ENCODE assay signal across 19 mouse cellular contexts in the genomic region with DNA sequence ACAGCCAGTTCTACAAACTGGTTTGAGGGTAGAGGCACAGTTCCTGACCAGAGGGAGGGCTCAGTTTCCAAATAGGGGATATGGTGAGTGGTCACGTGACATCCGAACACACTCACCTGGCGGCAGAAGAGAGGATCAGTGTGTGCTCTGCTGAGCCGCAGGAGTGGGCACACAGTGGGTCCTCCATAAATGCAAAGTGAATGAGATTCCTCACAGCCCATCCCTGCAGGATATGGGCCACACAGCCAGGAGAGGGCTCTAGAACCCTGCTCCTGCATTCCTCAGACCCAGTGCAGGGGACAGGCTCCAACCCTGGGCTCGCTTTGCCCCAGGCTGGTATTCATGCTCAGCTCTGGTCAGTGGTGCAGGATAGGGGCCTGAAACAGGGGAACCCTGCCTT.
DNase-seq lines count a peak whose midpoint lies in the region; ATAC-seq and TF ChIP-seq lines count a peak whose summit lies in the region.
"Had no signal": no experiment of that assay in that cellular context is flagged by ENCODE, and none has a peak within 500 bp of the region (broad histone marks: within the 10 kb centered on the region; RNA-seq: fewer than 3 reads in every experiment).

No protein-coding gene starts in this region.

- ATAC-seq in megakaryocyte, adult 5-6 weeks (ENCODE audit: poor library complexity, severe bottlenecking) = no peak
- ATAC-seq: forebrain, embryonic 15.5 days; intestine, embryonic 15.5 days had no signal

- H3K36me3 ChIP-seq in heart, adult 2 months (ENCODE audit: control insufficient read depth, insufficient read depth, low read length) = no peaks in the 10 kb centered on the region
- no peaks in the 10 kb centered on the region for H3K36me3 ChIP-seq in testis, adult 2 months (ENCODE audit: control insufficient read depth, insufficient read depth, low read length)
- H3K36me3 ChIP-seq: forebrain, embryonic 15.5 days; hindbrain, embryonic 12.5 days; intestine, embryonic 15.5 days; liver, embryonic 13.5 days had no signal

- TF ChIP-seq EP300 in heart, adult 2 months (IDR thresholded peaks at IDR 0.05; ENCODE audit: insufficient read depth, low read depth, low read length) = no peak

- intact Hi-C loops in heart, adult 2 months (cut with DNase I) = no loop called here
- intact Hi-C loops in left cerebral cortex, adult 2 months (cut with DNase I) = loop anchor here (5.0 kb wide), 1 partner anchor 209 kb away; no protein-coding TSS in a partner anchor
- intact Hi-C loops in left cerebral cortex, postnatal 4 days (cut with DNase I) = loop anchor here (5.0 to 10.0 kb wide), 2 partner anchors 104 to 221 kb away; no protein-coding TSS in a partner anchor

- TF ChIP-seq POLR2A in heart, adult 2 months (IDR thresholded peaks at IDR 0.05; ENCODE audit: insufficient read depth, low read depth, low read length) = no peak
- TF ChIP-seq POLR2A in testis, adult 2 months (IDR thresholded peaks at IDR 0.05; ENCODE audit: control insufficient read depth, low read depth, low read length) = no peak

- DNase-seq in heart, adult 2 months = no peak
- DNase-seq in heart, adult 18-20 months = no peak
- DNase-seq in left cerebral cortex, adult 2 months (ENCODE audit: extremely low spot score in 1 of 2, low spot score in 2 of 2) = no peak
- DNase-seq in left cerebral cortex, postnatal 4 days = no peak
- no peak for DNase-seq in testis, postnatal 10 days (ENCODE audit: low spot score)
- DNase-seq: B cell, adult 2 months; heart, adult 11 months; liver, embryonic 13.5 days; midbrain, embryonic 14.5 days; retina, postnatal 1 day; right cerebral cortex, postnatal 4 days; thymus, postnatal 4 days had no signal

- H3K9ac ChIP-seq in heart, adult 2 months (ENCODE audit: low read depth, low read length) = no peak overlapping the region
- H3K9ac ChIP-seq: forebrain, embryonic 15.5 days; hindbrain, embryonic 12.5 days; intestine, embryonic 15.5 days; liver, embryonic 13.5 days had no signal

- no peaks in the 10 kb centered on the region; the same call in 1 of the 2 replicates for H3K4me1 ChIP-seq in heart, adult 2 months (ENCODE audit: control insufficient read depth, insufficient read depth, low read length)
- H3K4me1 ChIP-seq in testis, adult 2 months (ENCODE audit: control insufficient read depth, insufficient read depth, low read length) = peaks cover 2% of the 10 kb centered on the region

- H3K4me3 ChIP-seq in heart, adult 2 months = no peak overlapping the region
- no peak overlapping the region for H3K4me3 ChIP-seq in left cerebral cortex, adult 2 months
- H3K4me3 ChIP-seq in testis, adult 2 months (ENCODE audit: control insufficient read depth, low read depth, low read length) = no peak overlapping the region
- H3K4me3 ChIP-seq: erythroblast, embryonic 14.5 days; forebrain, embryonic 15.5 days; hindbrain, embryonic 12.5 days; intestine, embryonic 15.5 days; liver, embryonic 13.5 days had no signal

- peak; percentile 40 for TF ChIP-seq CTCF in heart, adult 2 months (IDR thresholded peaks at IDR 0.05)
- peak; percentile 23 for TF ChIP-seq CTCF in left cerebral cortex, adult 2 months (IDR thresholded peaks at IDR 0.05)
- 0 out of 2 replicates have a peak, but pooled peaks have one; percentile 4 for TF ChIP-seq CTCF in testis, adult 2 months (IDR thresholded peaks at IDR 0.05; ENCODE audit: control insufficient read depth, insufficient read depth, insufficient replicate concordance, low read depth, low read length)

- H3K27me3 ChIP-seq in heart, adult 2 months (ENCODE audit: control insufficient read depth, insufficient read depth, low read length) = peaks cover 2% of the 10 kb centered on the region; the same call in 1 of the 2 replicates
- no peaks in the 10 kb centered on the region for H3K27me3 ChIP-seq in testis, adult 2 months (ENCODE audit: control insufficient read depth, insufficient read depth, low read length)

- 77% methylated on average over 5 of the region's 5 CpGs for WGBS in heart, adult 2 months

- no peak overlapping the region for H3K27ac ChIP-seq in heart, adult 2 months
- H3K27ac ChIP-seq in left cerebral cortex, adult 2 months = no peak overlapping the region
- no peak overlapping the region for H3K27ac ChIP-seq in testis, adult 2 months (ENCODE audit: control insufficient read depth, insufficient read depth, low read depth, low read length)
- H3K27ac ChIP-seq: forebrain, embryonic 15.5 days; hindbrain, embryonic 12.5 days; intestine, embryonic 15.5 days; liver, embryonic 13.5 days; macrophage had no signal

- H3K79me2 ChIP-seq in heart, adult 2 months (replicated peaks; ENCODE audit: control insufficient read depth, insufficient read depth, low read length) = no peaks in the 10 kb centered on the region
